Mouse (Mus musculus) adrenal gland, adult 2 months (tissue): Measurements from ENCODE around the gene Cdh3. TPM values are rescaled to one million over a fixed set of nuclear protein-coding genes. Genes with fewer than 3 reads are reported as not detected.

Experiments
- DNase-seq: peaks from one replicate; pipeline ENCODE4 v3.0.0; 2021
- polyA plus RNA-seq: library from polyadenylated mRNA; depleted of rRNA; stranded (reverse); fragments of >200 nt; gene quantifications from 2 replicates; pipeline ENCODE4 v1.2.3, GENCODE M21; 2012; rRNA removed
- total RNA-seq, 2 experiments: library from RNA; stranded (reverse); gene quantifications; 2 replicates each; pipeline ENCODE4 v1.2.3; 2021

Cdh3 gene
- total and polyA plus RNA-seq, 3 experiments: 0.19 to 0.93 (median 0.55) TPM

DNA sequence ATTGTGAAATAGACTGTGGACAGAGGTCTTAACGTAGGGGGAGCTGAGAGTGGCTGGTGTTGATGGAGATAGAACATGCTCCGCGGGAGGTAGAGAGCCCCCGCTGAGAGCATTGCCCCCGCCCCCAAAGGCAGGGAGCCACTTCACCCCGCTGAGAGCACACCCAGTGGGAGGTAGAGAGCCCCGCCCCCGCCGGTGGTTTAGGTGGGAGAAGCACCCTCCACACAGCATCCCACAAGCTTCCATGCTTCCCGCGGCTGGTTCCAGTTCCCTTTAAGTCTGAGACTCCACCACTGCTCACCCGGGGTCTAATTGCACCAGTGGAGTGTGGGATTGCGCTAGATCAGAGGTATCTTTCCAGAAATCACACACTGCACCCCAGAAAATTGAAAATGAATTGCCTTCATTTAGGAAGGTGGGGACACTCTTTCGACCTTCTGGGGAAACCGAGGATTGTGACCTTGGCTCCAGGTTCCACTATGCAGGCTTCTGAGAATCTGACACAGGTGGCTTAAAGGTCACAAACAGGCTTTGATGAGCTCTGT, 96.0 kb downstream of the Cdh3 start:
- no peak for DNase-seq

Other genes starting within 250 kb of the Cdh3 start
- gene Smpd3, start 172.9 kb upstream of the Cdh3 start, total RNA-seq: 10 to 100 TPM in 1 of 2 experiments, 1 to 10 TPM in 1; 6.4 to 13.7 TPM
- 5.4 and 5.8 TPM in 2 replicates for gene Smpd3, start 172.9 kb upstream of the Cdh3 start, polyA plus RNA-seq
- gene Zfp90, start 95.6 kb upstream of the Cdh3 start, total RNA-seq: 1 to 10 TPM; 3.1 to 6.8 TPM
- gene Zfp90, start 95.6 kb upstream of the Cdh3 start, polyA plus RNA-seq: 0.68 and 1.2 TPM in 2 replicates
- not detected for gene 6030452D12Rik, start 10.4 kb upstream of the Cdh3 start, total RNA-seq
- not detected in 2 replicates for gene 6030452D12Rik, start 10.4 kb upstream of the Cdh3 start, polyA plus RNA-seq
- 100 to 1,000 TPM in 1 of 2 experiments, 10 to 100 TPM in 1; 71.9 to 145 TPM for gene Gm10073, start 62.6 kb downstream of the Cdh3 start, total RNA-seq
- gene Gm10073, start 62.6 kb downstream of the Cdh3 start, polyA plus RNA-seq: 50.1 and 65.3 TPM in 2 replicates
- under 1 TPM; 0.14 to 0.23 TPM for gene Cdh1, start 92.5 kb downstream of the Cdh3 start, total RNA-seq
- gene Cdh1, start 92.5 kb downstream of the Cdh3 start, polyA plus RNA-seq: 0.08 and 0.09 TPM in 2 replicates
- 10 to 100 TPM in 1 of 2 experiments, 1 to 10 TPM in 1; 7.9 to 10.9 TPM for gene Tango6, start 172.2 kb downstream of the Cdh3 start, total RNA-seq
- gene Tango6, start 172.2 kb downstream of the Cdh3 start, polyA plus RNA-seq: 4.1 and 4.8 TPM in 2 replicates